ENCODE assay signal across 8 mouse cellular contexts in genomic region chr3:45375761-45376500, GRCm38 (mm10). TPM values are rescaled to one million over a fixed set of nuclear protein-coding genes. Genes with fewer than 3 reads are reported as not detected.
DNase-seq lines count a peak whose midpoint lies in the region; ATAC-seq lines count a peak whose summit lies in the region.

No protein-coding gene starts in this region.

- H3K9me3 ChIP-seq in hindbrain, embryonic 16.5 days (ENCODE audit: control insufficient read depth, low read length), result no peaks in the 10 kb centered on the region

- H3K36me3 ChIP-seq in hindbrain, embryonic 16.5 days (ENCODE audit: control insufficient read depth, insufficient read depth, low read length), result no peaks in the 10 kb centered on the region

- peak; percentile 27 for ATAC-seq in hindbrain, embryonic 16.5 days

- no peaks in the 10 kb centered on the region for H3K4me1 ChIP-seq in hindbrain, embryonic 16.5 days (ENCODE audit: control insufficient read depth, insufficient read depth, low read depth, low read length)

- peak overlapping the region; percentile 86 for H3K27ac ChIP-seq in hindbrain, embryonic 16.5 days (ENCODE audit: low read depth, low read length)

- peak overlapping the region; percentile 65 for H3K4me2 ChIP-seq in hindbrain, embryonic 16.5 days (ENCODE audit: low read length)

- DNase-seq in R1 (ENCODE audit: low read depth, low spot score), result peak; percentile 82
- peak; percentile 90 to 91 for DNase-seq in cerebellum, postnatal 10 days
- peak; percentile 78 to 83 for DNase-seq in frontal cortex, postnatal 25 days (ENCODE audit: low spot score in 2 of 2)
- peak; percentile 73 for DNase-seq in left cerebral cortex, adult 11 months (ENCODE audit: low spot score)
- peak; percentile 59 for DNase-seq in lung, postnatal 14 days
- DNase-seq in right cerebral cortex, adult 2 months (ENCODE audit: low spot score in 2 of 2), result peak; percentile 89 to 93
- DNase-seq in B cell, adult 2 months, result no peak

- H3K4me3 ChIP-seq in hindbrain, embryonic 16.5 days (ENCODE audit: low read length), result peak overlapping the region; percentile 73

- peak overlapping the region; percentile 68 for H3K9ac ChIP-seq in hindbrain, embryonic 16.5 days (ENCODE audit: low read depth, low read length)

- H3K27me3 ChIP-seq in hindbrain, embryonic 16.5 days (replicated peaks; ENCODE audit: control insufficient read depth, insufficient read depth, low read length), result no peaks in the 10 kb centered on the region

- WGBS in hindbrain, embryonic 16.5 days, result under 1% methylated on average over 27 of the region's 27 CpGs

RNA-seq across cellular contexts. Expression of gene Pcdh10, which starts 2.3 kb away (rescaled TPM):
- polyA plus RNA-seq in hindbrain, embryonic 16.5 days (2015; fragmentation: Nextera tagmentation; extraction: Ambion mirVana), result 18.9 and 19.0 TPM in 2 replicates

Comparison
In these comparisons a context has a peak if more than half of its experiments do, and no peak if none do; other contexts are left out.
1. DNase-seq: peak in R1 (single experiment), cerebellum, postnatal 10 days (2 of 2), frontal cortex, postnatal 25 days (2 of 2), left cerebral cortex, adult 11 months (single experiment), lung, postnatal 14 days (single experiment) and right cerebral cortex, adult 2 months (2 of 2); none in B cell, adult 2 months (0 of 2).